Mouse (Mus musculus) cerebral cortex, adult 2 months (tissue): ENCODE results near the gene Hfe.

ENCODE experiments used
- WGBS: fragments of 180-500 bp; shearing (Covaris S2); methylation state at CpG from one replicate; pipeline ENCODE4 v1.1.7; 2018; 5-methylcytosine and 5-hydroxymethylcytosine counted together

Hfe gene

GRCm38 (mm10) chr13:23710374-23711089, at the start of gene Hfe:
TSS of gene Hfe (minus strand) at chr13:23710854.
- WGBS: 4% methylated on average over 17 of the region's 17 CpGs

DNA sequence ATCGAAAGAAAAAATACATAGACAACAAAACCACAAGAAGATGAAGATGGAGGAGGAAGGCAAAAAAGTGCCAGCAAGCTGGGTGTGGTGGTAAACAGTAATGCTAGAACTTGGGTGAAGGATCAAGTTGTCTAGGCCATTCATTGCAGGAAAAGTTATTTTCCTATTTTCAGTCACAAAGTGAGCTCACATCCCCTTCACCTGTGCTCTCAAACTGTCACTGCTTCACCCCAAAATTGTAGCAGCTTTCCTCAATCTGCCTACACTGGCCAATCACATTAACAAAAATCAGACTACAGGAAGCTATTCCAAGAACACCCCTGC, 49.2 kb upstream of the Hfe start:
- WGBS: 78% methylated on average over 1 of the region's 1 CpGs

DNA sequence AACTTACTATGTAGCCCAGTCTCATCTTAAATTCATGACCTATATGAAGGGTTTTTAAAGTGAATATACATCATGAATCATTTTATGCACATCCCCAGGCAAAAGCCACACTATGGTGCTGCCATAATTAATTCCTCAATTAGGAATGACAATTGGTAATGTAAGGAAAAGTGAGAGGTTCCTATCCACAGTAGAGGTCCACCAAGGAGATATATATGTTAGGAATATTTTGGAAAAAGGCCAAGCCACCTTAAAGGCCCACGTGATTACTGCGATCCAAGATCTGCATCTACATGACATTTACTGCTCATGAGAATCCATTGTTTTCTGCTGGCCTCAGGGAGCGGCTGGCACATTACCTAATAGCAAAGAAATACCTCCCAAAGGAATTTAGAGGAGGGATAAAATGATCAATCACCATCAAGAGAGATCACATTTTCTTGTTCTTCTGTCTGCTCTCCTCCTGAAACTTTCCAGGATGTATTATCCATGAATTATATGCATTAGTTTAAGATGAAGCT, 48.7 kb upstream of the Hfe start:
- WGBS: 69% methylated on average over 3 of the region's 3 CpGs

DNA sequence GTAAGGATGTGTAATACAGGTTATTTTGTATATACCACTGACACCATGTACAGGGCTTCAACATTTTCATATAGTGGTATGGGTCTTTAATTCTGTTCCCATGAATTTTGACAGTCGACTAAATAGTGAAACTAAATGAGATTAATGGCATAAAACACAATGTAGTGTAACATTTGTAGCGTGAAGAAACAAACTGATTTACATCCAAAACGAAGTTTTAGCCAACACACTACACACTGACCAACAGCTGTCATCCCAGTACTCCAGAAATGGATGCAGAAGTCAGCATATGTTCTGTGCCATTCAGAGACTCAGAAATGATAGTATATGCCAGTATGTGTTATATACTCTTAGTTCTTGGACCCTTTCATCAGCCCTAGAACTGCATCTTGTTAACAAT, 47.3 kb upstream of the Hfe start:
- 51% methylated on average over 3 of the region's 3 CpGs for WGBS

DNA sequence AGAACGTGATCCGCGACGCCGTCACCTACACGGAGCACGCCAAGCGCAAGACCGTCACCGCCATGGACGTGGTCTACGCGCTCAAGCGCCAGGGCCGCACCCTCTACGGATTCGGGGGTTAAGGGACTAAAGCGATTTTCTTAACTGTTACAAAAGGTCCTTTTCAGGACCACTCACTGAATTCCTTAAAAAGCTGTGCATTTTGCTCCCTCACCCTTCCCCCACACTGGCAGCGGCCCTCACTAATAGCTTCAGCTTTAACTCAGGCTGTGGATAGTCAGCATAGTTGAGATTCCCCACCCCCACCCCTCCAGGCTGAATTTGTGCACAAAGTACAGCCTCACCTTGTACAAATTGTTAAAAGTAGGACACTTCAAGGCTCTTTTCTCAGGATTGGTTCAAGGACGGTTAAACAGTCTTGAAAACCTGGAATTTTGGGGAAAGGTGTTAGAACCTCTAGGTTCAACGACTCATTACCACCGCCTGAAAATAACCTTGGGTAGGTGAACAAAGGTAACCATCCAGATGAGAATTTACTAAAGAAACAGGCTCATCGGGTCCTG, 46.6 kb upstream of the Hfe start:
- 2% methylated on average over 18 of the region's 23 CpGs for WGBS

- WGBS: under 1% methylated on average over 21 of the region's 22 CpGs
Measured at GRCm38 (mm10) chr13:23756790-23757189, 46.1 kb upstream of the Hfe start, which contains the start of gene Hist1h4b. TSS of gene Hist1h4b (plus strand) at chr13:23757013.

GRCm38 (mm10) chr13:23753314-23754078, 42.8 kb upstream of the Hfe start:
- WGBS: 56% methylated on average over 4 of the region's 4 CpGs

- 15% methylated on average over 6 of the region's 6 CpGs for WGBS
Measured at GRCm38 (mm10) chr13:23752742-23753172, 42.1 kb upstream of the Hfe start.

DNA sequence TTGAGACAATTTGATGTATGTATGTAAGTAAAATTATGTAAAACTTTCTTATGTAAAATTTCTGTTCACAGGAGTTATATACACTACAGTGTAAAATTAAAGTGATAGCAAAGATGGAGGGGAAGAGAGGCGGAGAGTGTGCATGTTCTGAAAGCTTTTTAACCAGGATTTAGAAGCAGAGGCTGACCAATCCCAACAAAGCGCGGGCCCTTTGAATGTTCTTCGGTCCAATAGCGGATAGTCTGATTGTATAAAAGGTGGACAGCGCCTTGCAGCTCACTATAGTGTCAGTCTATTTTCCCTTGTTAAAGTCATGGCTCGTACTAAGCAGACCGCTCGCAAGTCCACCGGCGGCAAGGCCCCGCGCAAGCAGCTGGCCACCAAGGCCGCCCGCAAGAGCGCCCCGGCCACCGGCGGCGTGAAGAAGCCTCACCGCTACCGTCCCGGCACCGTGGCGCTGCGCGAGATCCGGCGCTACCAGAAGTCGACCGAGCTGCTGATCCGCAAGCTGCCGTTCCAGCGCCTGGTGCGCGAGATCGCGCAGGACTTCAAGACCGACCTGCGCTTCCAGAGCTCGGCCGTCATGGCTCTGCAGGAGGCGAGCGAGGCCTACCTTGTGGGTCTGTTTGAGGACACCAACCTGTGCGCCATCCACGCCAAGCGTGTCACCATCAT, 41.5 kb upstream of the Hfe start, which contains the start of gene Hist1h3b:
Gene Hist1h3b, plus strand, starts transcription at position 201 of the 675 bp plus-strand sequence.
- under 1% methylated on average over 21 of the region's 47 CpGs for WGBS

DNA sequence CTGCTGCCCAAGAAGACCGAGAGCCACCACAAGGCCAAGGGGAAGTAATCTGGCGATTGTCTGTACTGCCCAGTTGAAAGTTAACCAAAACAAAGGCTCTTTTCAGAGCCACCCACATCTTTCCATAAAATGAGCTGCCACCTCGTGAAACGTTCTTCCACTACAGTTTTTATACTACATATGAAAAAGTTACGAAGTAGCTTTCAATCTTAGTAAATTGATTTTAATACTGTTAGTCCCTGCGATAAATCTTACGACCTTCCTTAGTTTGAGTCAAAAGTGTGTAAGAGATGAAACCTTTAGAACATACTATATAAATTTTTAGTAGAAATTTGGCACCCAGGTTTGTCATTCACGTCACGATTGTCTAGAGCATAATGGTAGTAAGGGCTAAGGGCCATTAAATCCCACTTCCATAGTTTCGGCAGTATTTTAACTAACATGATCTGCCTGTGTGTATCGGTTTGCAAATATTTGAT, 40.9 kb upstream of the Hfe start:
- whole genome bisulfite sequencing: under 1% methylated on average over 11 of the region's 11 CpGs

GRCm38 (mm10) chr13:23750839-23751477, 40.3 kb upstream of the Hfe start, which contains the start of gene Hist1h2ab:
TSS of gene Hist1h2ab (plus strand) at chr13:23751126.
- under 1% methylated on average over 34 of the region's 47 CpGs for WGBS

DNA sequence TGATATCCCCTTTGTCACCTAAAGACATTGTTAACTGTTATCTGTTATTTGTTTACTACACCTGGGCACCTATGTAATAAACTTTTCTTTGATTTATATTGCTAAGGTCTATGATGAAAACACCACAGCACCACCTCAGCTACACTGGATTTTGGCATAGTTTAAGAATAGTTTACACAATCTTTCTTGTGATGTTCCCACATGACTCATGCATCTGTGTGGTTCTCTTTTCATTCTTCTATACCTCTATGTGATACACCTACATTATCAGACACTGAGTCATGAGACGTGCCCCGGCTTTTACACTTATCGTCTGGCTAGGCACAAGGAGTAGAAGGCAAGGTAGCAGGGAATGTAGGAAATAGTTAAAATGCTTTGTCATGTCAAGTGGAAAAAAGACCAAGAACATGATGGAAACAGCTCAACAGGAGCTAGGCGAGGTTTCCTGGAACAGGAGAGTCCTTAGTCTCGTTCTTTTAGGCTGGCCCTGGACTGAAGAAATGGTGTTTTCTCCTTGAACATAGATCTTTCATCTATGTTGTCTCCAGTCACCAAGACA, 39.0 kb upstream of the Hfe start:
- WGBS: 93% methylated on average over 5 of the region's 5 CpGs

- 8% methylated on average over 4 of the region's 4 CpGs for WGBS
Measured at GRCm38 (mm10) chr13:23747892-23748288, 37.2 kb upstream of the Hfe start.

DNA sequence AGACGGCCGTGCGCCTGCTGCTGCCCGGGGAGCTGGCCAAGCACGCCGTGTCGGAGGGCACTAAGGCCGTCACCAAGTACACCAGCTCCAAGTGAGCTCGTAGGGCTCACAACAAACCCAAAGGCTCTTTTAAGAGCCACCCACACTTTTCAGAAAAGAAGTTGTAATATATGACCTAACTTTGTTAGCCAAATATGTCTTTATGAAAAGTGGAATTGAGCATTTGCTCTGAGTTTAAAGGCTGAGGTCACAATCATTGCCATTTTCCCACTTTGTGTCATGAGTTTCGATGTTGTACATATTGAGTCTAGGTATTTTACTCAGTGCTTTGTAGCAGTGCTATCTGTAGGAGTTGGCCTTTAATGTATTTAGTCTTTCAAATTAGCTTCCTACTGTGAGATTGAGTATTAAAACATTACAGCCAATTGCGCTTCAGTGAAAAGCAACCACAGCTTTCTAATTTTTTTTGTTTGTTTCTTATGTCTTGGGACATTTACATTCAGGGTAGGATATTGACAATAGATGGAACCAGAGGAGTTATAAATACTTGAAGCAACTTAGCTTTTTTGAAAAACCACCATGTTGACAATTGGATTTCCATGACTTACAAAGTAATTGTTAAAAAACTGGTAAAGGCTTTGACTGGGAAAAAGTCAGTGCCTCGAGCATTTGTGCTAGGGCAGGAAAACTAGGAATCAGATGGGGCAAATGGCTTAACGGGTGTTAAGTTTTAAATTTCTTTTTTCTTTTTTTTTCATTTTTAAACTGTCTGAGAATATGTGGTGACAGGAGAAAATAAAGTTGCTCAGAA, 36.6 kb upstream of the Hfe start:
- 6% methylated on average over 13 of the region's 13 CpGs for WGBS

GRCm38 (mm10) chr13:23746201-23747080, 35.8 kb upstream of the Hfe start, which contains the start of gene Hist1h2bb:
TSS of gene Hist1h2bb (plus strand) at chr13:23746734.
- 1% methylated on average over 45 of the region's 58 CpGs for WGBS

DNA sequence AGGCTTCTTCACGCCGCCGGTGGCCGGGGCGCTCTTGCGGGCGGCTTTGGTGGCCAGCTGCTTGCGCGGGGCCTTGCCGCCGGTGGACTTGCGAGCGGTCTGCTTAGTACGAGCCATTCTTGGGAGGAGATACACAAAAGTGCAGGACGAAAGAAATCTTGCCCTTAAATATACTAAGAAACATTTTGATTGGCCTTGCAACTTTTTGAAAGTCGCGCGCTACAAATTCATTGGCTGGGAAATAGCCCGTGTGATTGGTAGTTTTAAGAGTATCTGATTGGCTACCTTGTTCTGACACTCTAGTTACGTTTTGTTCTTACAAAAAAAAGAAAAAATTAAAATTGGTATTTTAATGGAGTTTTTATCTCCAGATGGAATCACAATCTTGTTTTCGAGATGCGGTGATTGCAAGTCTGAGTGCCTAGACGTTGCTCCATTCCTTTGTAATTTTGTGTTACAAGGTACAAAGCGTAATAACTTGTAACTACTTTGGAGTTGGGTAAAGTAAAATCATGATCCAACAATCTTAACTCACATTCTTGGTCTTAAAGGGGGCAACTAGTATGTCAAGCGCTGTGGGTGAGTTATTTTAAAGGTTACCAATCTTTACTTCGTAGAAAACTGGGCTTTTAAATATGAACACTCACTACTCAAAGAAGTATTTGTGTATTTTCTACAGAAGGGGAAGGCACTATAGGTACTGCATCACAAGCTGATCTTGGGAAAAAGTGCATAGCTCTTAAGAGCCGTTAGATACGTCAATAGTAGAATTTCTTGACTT, 34.9 kb upstream of the Hfe start, which contains the start of gene Hist1h3c:
Gene Hist1h3c, minus strand, starts transcription at position 222 of the 781 bp plus-strand sequence.
- under 1% methylated on average over 26 of the region's 28 CpGs for WGBS

DNA sequence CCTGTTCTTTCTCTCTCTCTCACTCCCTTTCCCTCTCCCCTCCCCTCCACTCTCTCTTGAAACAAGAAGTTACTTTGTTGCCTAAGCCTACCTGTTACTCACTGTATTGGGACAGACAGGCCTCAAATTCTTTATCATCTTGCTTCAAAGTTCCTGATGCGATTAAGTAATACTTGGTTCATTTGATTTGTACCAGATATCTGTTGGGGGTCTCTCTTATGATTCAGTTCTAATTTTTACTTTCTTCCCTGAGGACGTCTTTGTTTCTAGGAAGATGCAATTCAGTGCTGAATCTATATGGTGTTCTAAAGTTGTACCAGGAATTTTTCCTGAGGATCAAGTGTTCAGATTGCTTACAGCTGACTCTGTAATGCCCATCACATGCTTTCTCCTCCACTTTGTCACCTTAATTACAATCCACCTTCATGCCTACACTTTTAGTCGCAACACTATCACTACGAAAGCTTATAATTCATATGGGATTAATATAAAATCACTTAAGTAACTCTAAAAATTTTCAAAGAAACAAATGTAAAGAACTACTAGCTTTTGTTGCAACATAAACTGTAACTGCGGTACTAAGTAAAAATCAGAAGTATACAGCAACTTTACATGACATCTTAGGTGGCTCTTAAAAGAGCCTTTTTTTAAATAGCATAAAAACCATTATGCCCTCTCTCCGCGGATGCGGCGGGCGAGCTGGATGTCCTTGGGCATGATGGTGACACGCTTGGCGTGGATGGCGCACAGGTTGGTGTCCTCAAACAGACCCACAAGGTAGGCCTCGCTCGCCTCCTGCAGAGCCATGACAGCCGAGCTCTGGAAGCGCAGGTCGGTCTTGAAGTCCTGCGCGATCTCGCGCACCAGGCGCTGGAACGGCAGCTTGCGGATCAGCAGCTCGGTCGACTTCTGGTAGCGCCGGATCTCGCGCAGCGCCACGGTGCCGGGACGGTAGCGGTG, 34.0 kb upstream of the Hfe start:
- 11% methylated on average over 16 of the region's 36 CpGs for WGBS
